Mouse (Mus musculus): ENCODE results near the gene Clrn3. TPM values are rescaled to one million over a fixed set of nuclear protein-coding genes. Genes with fewer than 3 reads are reported as not detected.

Gene Clrn3
- total RNA-seq, 2 experiments from 2014 or later, result not detected

- DNase-seq (ENCODE audit: low spot score in 2 of 2), result no peak
These were observed 40.1 kb downstream of the Clrn3 start for GRCm38 (mm10) chr7:135488214-135488810.

GRCm38 (mm10) chr7:135487423-135487822, 41.0 kb downstream of the Clrn3 start:
- DNase-seq (ENCODE audit: low spot score in 2 of 2), result peak; percentile 61 to 71

GRCm38 (mm10) chr7:135486645-135487382, 41.6 kb downstream of the Clrn3 start:
- DNase-seq (ENCODE audit: low spot score in 2 of 2), result no peak

- DNase-seq (ENCODE audit: low spot score in 2 of 2), result peak; percentile 63 to 86
These were observed 42.6 kb downstream of the Clrn3 start for GRCm38 (mm10) chr7:135485796-135486410.

- DNase-seq (ENCODE audit: low spot score in 2 of 2), result no peak
These were observed 43.2 kb downstream of the Clrn3 start for GRCm38 (mm10) chr7:135485116-135485795.

- DNase-seq (ENCODE audit: low spot score in 2 of 2), result no peak
These were observed 44.1 kb downstream of the Clrn3 start for GRCm38 (mm10) chr7:135484341-135484740.

GRCm38 (mm10) chr7:135483751-135484150, 44.7 kb downstream of the Clrn3 start:
- no peak for DNase-seq (ENCODE audit: low spot score in 2 of 2)

- no peak for DNase-seq (ENCODE audit: low spot score in 2 of 2)
These were observed 47.3 kb downstream of the Clrn3 start for GRCm38 (mm10) chr7:135481150-135481549.

GRCm38 (mm10) chr7:135479912-135480311, 48.5 kb downstream of the Clrn3 start:
- DNase-seq (ENCODE audit: low spot score in 2 of 2), result no peak

- DNase-seq (ENCODE audit: low spot score in 2 of 2), result no peak
These were observed 49.1 kb downstream of the Clrn3 start for GRCm38 (mm10) chr7:135479322-135479880.

- no peak for DNase-seq (ENCODE audit: low spot score in 2 of 2)
These were observed 51.2 kb downstream of the Clrn3 start for GRCm38 (mm10) chr7:135477256-135477655.

GRCm38 (mm10) chr7:135475981-135476380, 52.5 kb downstream of the Clrn3 start:
- DNase-seq (ENCODE audit: low spot score in 2 of 2), result no peak

- no peak for DNase-seq (ENCODE audit: low spot score in 2 of 2)
These were observed 58.1 kb downstream of the Clrn3 start for GRCm38 (mm10) chr7:135470319-135470718.

GRCm38 (mm10) chr7:135468631-135469030, 59.8 kb downstream of the Clrn3 start:
- DNase-seq (ENCODE audit: low spot score in 2 of 2), result no peak

GRCm38 (mm10) chr7:135465293-135465692, 63.2 kb downstream of the Clrn3 start:
- DNase-seq (ENCODE audit: low spot score in 2 of 2), result peak in 1 of 2 experiments; percentile 60

- DNase-seq (ENCODE audit: low spot score in 2 of 2), result peak; percentile 80
These were observed 63.7 kb downstream of the Clrn3 start for GRCm38 (mm10) chr7:135464689-135465259.

Small RNA genes within 50 kb of the gene (microRNA-seq; reads per million reads assigned to microRNA genes)
- 0 reads per million in 2 experiments for gene Mir1962

Other genes starting within 250 kb of the Clrn3 start
- gene Foxi2, start 118.3 kb downstream of the Clrn3 start, total RNA-seq (2021), result not detected
- 10 to 100 TPM; 55.2 to 55.7 TPM for gene Ptpre, start 8.8 kb upstream of the Clrn3 start, total RNA-seq (2021)
- 1 to 10 TPM; 3.6 to 4.7 TPM for gene Mki67, start 187.7 kb upstream of the Clrn3 start, total RNA-seq (2021)